Mouse (Mus musculus) ES-E14 (cell line): ENCODE data around the gene Ost4. TPM values are rescaled to one million over a fixed set of nuclear protein-coding genes. Genes with fewer than 3 reads are reported as not detected.
A peak's percentile ranks its signal among the peaks of the same experiment; 100 is the strongest.
"Not testable (repeated sequence)": the region's sequence is repeated elsewhere in the genome, so short reads cannot be mapped to it uniquely, and the experiment has no call there.

Experiments
- DNase-seq: peaks from one replicate; pipeline ENCODE4 v3.0.0-alpha.2; 2013; ENCODE audit warnings: low read depth, low spot score
- H3K27ac ChIP-seq: 2 replicates; pipeline ENCODE4 v1.5.1; 2012; ENCODE audit warnings: low read depth, mild to moderate bottlenecking, low read length, moderate library complexity, mixed read lengths; ENCODE audit not compliant: poor library complexity, insufficient read depth, severe bottlenecking
- H3K36me3 ChIP-seq: 2 replicates; pipeline ENCODE4 v1.6.1; 2012; ENCODE audit warnings: mild to moderate bottlenecking, low read length, moderate library complexity, mixed read lengths; ENCODE audit not compliant: control insufficient read depth, poor library complexity, insufficient read depth, severe bottlenecking
- H3K4me1 ChIP-seq, 2 experiments: fragments of 150-350 bp in 1 of 2; sonication (generic) in 1 of 2; 2 replicates each; pipeline ENCODE4 v1.6.1; 2012; ENCODE audit warnings: low read length in 2 of 2, mild to moderate bottlenecking in 1 of 2, mixed read lengths in 1 of 2; ENCODE audit not compliant: control insufficient read depth in 2 of 2, insufficient read depth in 2 of 2, poor library complexity in 1 of 2
- H3K4me3 ChIP-seq, 2 experiments: fragments of 150-350 bp in 1 of 2; sonication (generic) in 1 of 2; 2 replicates each; pipeline ENCODE4 v1.5.1; 2012; ENCODE audit warnings: low read length in 2 of 2, low read depth in 1 of 2, mild to moderate bottlenecking in 1 of 2, mixed read lengths in 1 of 2; ENCODE audit not compliant: insufficient read depth in 1 of 2, poor library complexity in 1 of 2, severe bottlenecking in 1 of 2
- H3K9ac ChIP-seq: 2 replicates; pipeline ENCODE4 v1.6.1; 2012; ENCODE audit warnings: low read depth, mild to moderate bottlenecking, low read length, mixed read lengths; ENCODE audit not compliant: poor library complexity, insufficient read depth, severe bottlenecking
- H3K9me3 ChIP-seq: fragments of 150-350 bp; sonication (generic); 2 replicates; pipeline ENCODE4 v1.6.1; 2012; ENCODE audit warnings: low read depth, mild to moderate bottlenecking, low read length; ENCODE audit not compliant: control insufficient read depth, insufficient read depth
- CHD2 ChIP-seq: IDR thresholded peaks from 2 replicates; pipeline ENCODE4 v1.6.1; 2014; ENCODE audit warnings: mild to moderate bottlenecking, low read depth, low read length, inconsistent platforms
- HCFC1 ChIP-seq: IDR thresholded peaks from 2 replicates; pipeline ENCODE4 v1.6.1; 2012; ENCODE audit warnings: low read length, inconsistent platforms, borderline replicate concordance; ENCODE audit not compliant: insufficient read depth
- MAFK ChIP-seq: IDR thresholded peaks from 2 replicates; pipeline ENCODE4 v1.6.1; 2014; ENCODE audit warnings: mild to moderate bottlenecking, low read depth, low read length, inconsistent platforms; ENCODE audit not compliant: insufficient read depth
- ZC3H11A ChIP-seq: IDR thresholded peaks from 2 replicates; pipeline ENCODE4 v1.6.1; 2012; ENCODE audit warnings: low read depth, mild to moderate bottlenecking, inconsistent platforms, low read length, borderline replicate concordance
- ZNF384 ChIP-seq: IDR thresholded peaks from 2 replicates; pipeline ENCODE4 v1.6.1; 2012; ENCODE audit warnings: low read depth, low read length, inconsistent platforms
- in situ Hi-C, 2 experiments: fragments of 600-800 bp; cut with MboI; formaldehyde crosslinking; loops; one replicate each; pipeline ENCODE4 v1.15.1; 2025; ENCODE audit warnings: low sequenced_read_pairs in 2 of 2, inconsistent platforms in 1 of 2; ENCODE audit not compliant: unreplicated experiment in 2 of 2
- total RNA-seq: library from RNA; depleted of rRNA; stranded (reverse); fragments of 300-350 nt; gene quantifications from 2 replicates; pipeline ENCODE4 v1.2.3, GENCODE M21; 2012

Gene Ost4
- total RNA-seq, 1 experiment = 229 TPM

GRCm38 (mm10) chr5:30887858-30888336, 19.7 kb downstream of the Ost4 start:
- peak overlapping the region; percentile 97 for H3K9ac ChIP-seq
- TF ChIP-seq MAFK = peak; percentile 92
- TF ChIP-seq HCFC1 = no peak; the same call in 1 of the 2 replicates
- TF ChIP-seq ZNF384 = peak; percentile 98
- peak; percentile 23; the same call in 1 of the 2 replicates for TF ChIP-seq ZC3H11A
- in situ Hi-C loops = no loop called here
- H3K4me3 ChIP-seq = peak overlapping the region; percentile 74 to 78
- H3K4me1 ChIP-seq = peaks cover 2 to 5% of the 10 kb centered on the region in 2 experiments; a peak in 2 of 4 replicates
- peak; percentile 94 for DNase-seq
- H3K27ac ChIP-seq = peak overlapping the region; percentile 52
- H3K9me3 ChIP-seq = no peaks in the 10 kb centered on the region
- peaks cover 21% of the 10 kb centered on the region for H3K36me3 ChIP-seq

GRCm38 (mm10) chr5:30887331-30887761, 20.2 kb downstream of the Ost4 start:
- Histone ChIP-seq H3K36me3 (peaks cover 16% of the 10 kb centered on the region), H3K4me3 (peak overlapping the region; percentile 74 to 78), H3K9ac (peak overlapping the region; percentile 69), H3K9me3 (no peaks in the 10 kb centered on the region), H3K4me1 (peaks cover 2 to 5% of the 10 kb centered on the region in 2 experiments; a peak in 2 of 4 replicates), H3K27ac (peak overlapping the region; percentile 52)
- in situ Hi-C loops = no loop called here
- peak; percentile 91 for DNase-seq
- TF ChIP-seq ZNF384 (peak; percentile 89), ZC3H11A (no peak)

GRCm38 (mm10) chr5:30886731-30887130, 20.9 kb downstream of the Ost4 start:
- Histone ChIP-seq H3K27ac (no peak overlapping the region), H3K4me3 (peak overlapping the region; percentile 74 to 78), H3K9ac (no peak overlapping the region; the same call in 1 of the 2 replicates), H3K4me1 (peaks cover 2 to 5% of the 10 kb centered on the region in 2 experiments; a peak in 2 of 4 replicates), H3K36me3 (peaks cover 10% of the 10 kb centered on the region; the same call in 1 of the 2 replicates), H3K9me3 (no peaks in the 10 kb centered on the region)
- in situ Hi-C loops = no loop called here
- DNase-seq = no peak
- no peak for TF ChIP-seq ZC3H11A

GRCm38 (mm10) chr5:30886209-30886608, 21.4 kb downstream of the Ost4 start:
- H3K36me3 ChIP-seq = peaks cover 6% of the 10 kb centered on the region; the same call in 1 of the 2 replicates
- no peak overlapping the region for H3K9ac ChIP-seq
- TF ChIP-seq CHD2 (no peak), MAFK (no peak), ZNF384 (no peak), HCFC1 (no peak), ZC3H11A (no peak)
- no peak overlapping the region for H3K4me3 ChIP-seq
- in situ Hi-C loops = no loop called here
- no peak for DNase-seq
- H3K4me1 ChIP-seq = peaks cover 2 to 5% of the 10 kb centered on the region in 2 experiments; a peak in 2 of 4 replicates
- H3K27ac ChIP-seq = no peak overlapping the region
- H3K9me3 ChIP-seq = no peaks in the 10 kb centered on the region

GRCm38 (mm10) chr5:30881839-30882238, 25.7 kb downstream of the Ost4 start:
- H3K9me3 ChIP-seq, H3K27ac ChIP-seq, H3K4me1 ChIP-seq, in situ Hi-C loops, H3K36me3 ChIP-seq, H3K4me3 ChIP-seq, H3K9ac ChIP-seq, DNase-seq: not testable (repeated sequence)
